Mouse (Mus musculus) G1E-ER4 (cell line): ENCODE measurements at regions not wholly inside any gene's neighbourhood (a gene's known extent, or its start where the extent isn't known, plus 50 kb on each side); places are given as distances from the start of the nearest gene placed in this dataset.

Experiments
- GATA1 ChIP-seq: IDR thresholded peaks from one replicate; pipeline ENCODE4 v1.8.0; 2012; ENCODE audit warnings: low read length, inconsistent platforms

DNA sequence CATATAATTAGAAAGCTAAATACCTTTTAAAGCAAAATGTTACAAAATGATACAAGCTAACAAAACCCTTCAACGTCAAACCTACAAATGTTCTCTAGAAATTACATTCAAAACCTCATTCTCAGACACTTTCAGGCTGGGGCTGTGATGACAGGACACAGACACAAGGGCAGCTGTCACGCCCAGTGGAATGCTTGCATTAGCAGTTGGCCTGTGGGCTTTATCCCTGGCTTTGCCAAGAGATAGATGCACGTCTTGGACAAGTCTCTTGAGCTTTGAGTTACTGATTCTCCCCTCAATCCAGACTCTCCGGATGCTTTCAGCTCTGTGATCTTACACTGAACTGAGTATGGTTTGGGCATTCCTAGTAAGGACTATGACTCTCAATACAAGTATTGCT is 196.1 kb upstream of the Jade1 start:
- TF ChIP-seq GATA1: no peak

DNA sequence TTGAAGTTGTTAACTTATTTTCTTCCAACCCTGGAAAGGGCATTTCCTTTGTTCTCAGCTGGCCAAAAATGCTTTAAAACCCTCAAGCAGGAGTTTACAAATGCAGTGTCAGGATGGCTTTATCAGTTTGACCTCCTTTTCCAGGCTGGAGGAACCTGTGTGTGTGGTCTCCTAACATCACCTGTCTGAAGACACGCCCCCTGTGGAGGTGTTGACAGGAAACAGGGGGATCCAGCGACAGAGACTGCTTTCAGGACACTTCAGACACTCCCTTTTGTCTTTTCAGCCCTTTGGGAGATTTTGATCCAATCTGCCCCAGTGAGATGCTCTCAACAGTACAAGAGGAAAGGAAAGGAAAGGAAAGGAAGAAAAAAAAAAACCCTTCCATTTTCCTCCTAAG is 202.5 kb upstream of the Jade1 start:
- no peak for TF ChIP-seq GATA1

DNA sequence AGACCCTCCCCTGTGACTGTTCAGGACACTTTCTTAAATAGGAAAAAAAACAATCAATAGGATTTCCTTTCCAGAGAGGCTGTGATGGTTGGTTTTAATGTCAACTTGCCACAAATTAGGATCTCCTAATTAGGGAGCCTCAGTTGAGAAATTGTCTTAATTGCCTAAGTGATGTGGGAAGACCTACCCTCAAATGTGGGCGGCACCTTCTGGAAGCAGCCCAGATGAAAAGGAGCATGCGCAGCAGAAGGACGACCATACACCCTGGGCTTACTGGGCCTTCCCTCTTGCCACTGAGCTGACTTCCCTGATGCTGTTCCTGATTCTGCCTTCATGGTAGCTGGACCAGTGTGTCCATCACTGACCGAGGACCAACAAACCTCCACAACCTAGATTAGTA is 203.7 kb upstream of the Jade1 start:
- TF ChIP-seq GATA1: no peak

DNA sequence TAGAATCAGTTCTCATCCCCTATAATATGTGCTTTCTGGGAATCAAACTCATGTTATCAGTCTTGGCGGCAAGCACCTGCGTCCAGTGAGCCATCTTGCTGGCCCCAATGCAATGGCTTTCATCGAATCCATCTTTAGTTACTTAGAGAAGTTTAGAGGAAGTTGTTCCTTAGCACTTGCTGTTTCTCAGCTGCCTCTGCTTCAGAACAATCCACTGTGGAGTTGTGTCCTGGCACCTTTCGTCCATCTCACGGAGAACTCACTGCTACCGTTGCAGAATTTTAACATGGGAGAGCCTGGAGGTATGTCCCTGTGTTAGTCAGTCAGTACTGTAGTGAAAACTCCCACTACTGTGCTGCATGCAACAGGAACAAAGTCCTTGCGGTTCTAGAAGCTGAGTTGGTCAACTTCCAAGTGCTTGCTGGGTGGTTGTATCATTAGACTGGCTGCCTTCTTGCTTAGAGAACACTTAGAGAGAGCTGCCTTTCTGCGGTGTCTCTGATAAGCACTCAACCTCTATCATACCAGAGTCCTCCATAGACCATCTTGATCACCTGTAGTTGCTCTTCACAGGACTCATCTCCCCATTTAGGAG is 204.3 kb upstream of the Jade1 start:
- no peak for TF ChIP-seq GATA1

DNA sequence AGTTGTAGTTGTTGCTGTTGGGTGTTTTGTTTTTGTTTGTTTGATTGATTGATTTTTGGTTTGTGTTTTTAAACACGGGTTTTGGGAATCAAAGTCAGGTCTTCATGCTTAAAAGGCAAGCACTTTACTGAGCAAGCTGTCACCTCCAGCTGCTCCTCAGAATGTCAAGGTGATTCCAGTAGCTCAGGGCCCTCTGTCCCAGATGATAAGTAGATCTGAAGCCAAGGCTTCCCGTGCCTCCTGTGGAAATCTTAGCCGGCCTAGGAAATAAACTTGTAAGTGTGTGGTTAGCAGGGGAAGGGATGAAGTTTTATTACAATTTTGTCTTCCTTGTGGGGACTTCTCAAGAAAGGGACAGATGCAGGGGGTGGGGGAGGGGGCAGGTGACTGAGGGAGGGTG is 205.2 kb upstream of the Jade1 start:
- TF ChIP-seq GATA1: no peak

DNA sequence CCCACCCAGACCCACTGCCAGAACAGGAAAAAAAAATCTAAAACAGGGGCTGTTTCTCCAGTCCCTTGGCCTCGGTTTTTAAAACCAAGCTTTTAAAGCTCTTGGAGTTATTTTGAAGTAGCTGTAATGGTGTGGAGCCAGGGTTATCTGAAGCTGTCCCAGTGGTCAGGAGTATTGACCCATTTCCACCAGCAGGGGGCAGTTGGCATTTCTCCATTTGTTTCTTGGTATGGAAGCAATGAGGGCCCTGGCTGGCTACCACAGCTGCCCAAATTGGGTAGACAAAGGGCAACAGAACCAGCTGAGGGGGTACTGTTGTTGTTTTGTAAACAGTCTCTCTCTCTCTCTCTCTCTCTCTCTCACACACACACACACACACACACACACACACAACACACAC is 206.7 kb upstream of the Jade1 start:
- no peak for TF ChIP-seq GATA1

DNA sequence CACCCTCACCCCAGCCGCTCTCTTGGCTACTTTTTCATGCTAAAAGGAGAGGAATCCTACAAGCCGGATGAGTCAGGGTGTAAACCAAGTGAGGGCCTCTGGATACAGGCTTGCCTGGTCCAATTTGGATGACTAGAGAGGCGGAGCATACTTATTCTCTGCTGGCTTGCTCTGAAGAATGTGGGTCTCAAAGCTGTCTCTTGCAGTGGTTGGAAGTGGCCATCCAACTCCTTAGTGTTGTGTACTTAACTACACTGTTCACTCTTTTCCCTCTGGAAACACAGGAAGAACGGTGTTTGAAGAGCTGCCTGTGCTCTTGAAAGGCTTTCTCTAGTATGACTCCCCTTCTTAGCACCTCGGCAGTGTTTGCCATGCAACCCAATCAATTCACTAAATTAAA is 208.7 kb upstream of the Jade1 start:
- no peak for TF ChIP-seq GATA1

DNA sequence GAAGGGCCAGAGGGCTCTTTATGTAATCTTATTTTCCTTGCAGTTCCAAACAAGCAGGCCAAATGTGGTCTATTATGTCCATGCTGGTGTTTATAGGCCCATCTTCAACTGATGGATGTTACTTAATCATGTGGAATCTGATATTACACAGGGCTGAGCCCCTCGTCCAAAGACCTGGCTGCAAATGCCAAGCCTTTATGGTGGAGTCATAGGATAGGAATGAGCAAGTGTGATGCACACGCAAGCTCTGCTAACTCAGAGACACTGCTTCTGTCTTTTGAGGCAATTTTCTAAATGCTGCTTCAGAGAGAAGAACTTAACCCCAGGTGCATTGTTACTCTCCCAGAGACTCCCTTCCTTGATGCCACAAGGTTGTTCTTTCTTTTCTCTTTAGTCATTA is 212.1 kb upstream of the Jade1 start:
- TF ChIP-seq GATA1: no peak

DNA sequence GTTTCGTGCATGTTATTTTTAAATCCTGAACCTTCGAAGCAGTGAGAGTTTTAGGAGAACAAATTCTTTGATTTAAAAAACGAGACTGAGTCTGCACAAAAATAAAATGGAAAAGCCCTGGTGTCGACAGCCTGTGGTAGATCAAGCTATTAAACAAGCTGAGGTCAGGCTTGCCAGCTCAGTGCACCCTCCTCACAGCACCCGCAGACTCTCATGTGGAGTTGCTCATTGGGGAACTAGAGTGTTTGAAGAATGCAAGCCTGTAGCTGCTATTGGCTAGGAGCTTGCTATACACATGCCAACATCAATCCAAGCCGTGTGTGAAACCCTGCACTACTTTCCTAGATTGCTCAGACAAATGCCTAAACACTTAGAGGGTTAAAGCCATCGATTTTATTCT is 223.1 kb upstream of the Jade1 start:
- TF ChIP-seq GATA1: no peak

DNA sequence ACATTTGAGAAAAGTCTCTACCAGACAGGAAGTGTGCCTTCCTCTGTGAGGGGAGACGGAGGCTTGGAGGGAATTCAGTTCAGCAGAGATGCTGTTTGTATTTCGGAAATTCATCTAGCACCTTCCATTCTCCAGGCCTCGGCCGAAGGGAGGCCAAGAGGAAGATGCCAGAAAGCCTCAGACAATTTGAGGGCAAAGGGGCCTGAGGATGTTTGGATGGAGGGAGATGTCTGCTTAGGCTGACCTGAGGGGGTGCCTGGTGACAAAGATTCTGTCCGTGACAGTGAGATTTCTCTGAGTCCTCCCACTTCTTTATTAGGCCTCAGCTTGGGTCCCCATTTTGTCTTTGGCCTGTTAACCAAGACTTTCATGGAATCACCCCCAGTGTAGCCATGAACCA is 225.2 kb upstream of the Jade1 start:
- TF ChIP-seq GATA1: no peak

DNA sequence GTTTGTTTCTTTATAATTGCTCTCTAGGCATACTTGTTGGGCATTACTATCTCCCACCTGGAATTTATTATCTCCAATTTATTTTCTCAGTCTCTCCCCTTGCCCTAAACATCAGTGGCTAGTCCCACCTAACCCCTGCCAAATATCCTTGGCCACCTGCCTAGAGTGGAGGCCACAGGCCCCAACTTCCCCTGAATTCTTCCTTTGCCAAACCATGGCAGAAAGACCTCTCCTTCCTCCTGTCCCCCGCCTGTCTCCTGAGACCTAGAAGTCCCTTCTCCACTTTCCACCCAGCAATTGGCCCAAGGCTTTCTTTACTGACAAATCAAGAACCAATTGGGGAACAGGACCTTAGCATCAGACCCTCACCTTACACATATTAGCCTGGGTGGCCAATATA is 226.7 kb upstream of the Jade1 start:
- no peak for TF ChIP-seq GATA1

DNA sequence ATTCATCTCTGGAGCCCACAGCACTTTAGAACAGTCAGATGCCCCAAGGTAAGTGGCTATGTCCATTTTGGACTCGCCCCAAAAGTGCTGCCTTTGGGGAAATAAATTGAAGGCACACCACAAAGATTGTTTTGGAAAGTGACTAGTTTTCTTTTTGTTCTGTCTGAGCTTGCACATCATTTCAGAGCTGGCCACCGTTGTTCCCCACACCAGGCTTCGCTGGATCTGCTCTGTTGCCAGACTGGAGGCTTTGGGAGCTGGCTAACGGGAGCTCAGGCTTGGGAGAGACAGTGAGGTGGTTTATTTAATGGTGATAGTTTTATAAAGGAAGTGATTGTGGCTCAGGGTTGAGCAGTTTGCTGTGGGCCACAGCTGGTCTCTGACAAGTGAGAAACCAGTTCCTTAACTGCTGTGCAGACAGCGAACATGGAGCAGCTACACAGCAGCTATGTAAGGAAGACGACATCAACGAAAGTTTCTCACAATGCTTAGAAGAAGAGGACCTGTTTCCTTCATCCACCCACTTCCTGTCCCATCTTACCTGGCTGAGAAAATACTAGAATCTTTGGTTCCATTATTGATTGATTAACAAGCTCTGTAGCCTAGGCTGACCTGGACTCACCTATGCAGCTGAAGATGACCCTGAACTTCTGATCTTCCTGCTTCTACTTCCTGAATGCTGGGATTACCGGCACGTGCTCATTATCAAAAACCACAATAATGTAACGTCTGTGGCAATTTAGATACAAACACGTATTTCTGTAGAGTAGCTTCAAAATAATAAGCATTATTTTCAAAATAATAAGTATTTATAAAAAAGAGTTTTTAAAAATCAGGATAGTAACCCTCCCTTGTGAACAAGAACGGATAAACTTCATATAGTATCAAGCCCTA is 229.1 kb upstream of the Jade1 start:
- no peak for TF ChIP-seq GATA1

DNA sequence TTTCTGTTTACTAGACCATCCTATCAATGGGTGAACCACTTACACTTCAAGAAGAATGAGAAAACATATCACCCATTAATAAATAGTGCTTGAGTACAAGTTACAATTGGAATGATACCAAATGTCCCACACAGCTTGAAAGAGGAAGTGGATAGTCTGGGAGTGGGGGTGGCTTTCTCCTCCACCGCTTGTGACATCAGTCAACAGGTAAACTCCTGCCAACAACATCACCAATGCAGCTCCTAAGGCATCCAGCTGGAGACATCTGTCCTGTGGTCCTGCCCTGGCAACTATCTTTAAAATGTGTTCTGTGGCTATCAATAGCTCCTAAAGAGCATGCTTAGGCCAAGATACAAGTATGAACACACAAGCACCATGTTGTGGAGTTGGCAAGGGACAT is 233.7 kb upstream of the Jade1 start:
- no peak for TF ChIP-seq GATA1

DNA sequence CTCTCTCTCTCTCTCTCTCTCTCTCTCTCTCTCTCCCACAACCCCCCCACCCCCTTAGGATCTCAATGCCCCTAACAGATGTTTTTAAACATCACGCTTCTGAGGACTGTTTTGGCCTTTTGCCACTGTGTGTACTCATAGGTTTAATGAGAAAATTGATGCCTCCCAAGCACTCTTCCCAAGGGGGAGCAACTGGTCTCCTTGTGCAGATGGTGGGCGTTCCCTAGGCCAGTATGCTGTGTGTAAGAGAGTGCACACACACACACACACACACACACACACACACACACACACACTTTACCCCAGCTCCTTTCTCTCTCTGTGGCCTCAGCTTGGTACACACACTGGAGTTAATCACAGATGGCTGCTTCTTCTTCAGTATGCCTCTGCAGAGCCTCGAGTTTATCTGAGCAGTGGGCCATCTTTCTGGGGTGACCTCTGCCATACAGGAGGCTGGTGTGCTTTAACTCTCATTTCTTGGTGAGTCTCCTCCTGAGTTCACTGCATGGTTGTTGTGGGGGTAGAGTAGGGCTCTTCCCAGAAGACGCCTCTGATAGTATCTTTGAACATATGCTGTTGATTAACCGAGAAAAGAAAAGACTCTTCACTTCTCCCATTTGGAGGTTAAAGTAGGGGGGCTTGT is 236.2 kb upstream of the Jade1 start:
- no peak for TF ChIP-seq GATA1

DNA sequence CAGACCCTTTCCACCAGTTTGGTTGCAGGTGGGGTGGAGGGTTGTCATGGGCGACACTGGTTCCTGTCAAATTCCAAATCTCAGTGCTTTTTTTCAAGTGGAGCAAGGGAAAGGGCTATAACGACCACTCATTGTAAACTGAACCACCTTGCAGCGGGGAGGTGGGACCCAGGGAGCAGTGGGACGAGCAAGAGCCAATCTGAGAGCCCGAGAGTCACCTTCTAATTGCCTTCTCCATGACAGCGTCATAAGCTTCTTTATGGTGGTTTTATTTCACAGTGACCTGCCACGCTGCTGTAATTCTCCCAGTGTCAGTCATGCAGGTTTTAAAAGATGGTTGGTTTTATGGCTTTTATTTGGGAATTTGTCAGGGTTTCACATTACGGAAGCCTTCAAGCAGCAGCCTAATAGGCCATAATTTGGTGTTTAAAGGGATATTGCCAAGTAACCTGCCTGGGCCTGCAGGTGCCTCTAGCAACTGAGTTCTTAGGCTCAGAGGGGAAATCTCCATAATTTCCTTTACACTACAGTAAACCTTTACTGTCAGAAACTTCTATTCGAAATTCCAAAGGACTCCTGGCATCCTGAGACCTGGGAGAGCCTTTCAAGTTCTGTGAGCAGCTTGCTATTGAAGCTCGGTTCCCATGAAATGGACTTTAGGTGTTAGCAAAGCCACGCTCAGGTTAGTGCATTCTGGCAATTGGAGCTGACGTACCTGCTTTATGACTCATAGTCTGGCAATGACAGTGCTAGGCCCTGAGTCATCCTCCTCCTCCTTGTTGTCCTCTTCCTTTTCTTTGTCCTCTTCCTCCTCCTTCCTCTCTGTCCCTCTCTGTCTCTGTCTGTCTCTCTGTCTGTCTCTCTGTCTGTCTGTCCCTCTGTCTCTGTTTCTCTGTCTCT is 235.6 kb upstream of the Pgrmc2 start:
- TF ChIP-seq GATA1: no peak

DNA sequence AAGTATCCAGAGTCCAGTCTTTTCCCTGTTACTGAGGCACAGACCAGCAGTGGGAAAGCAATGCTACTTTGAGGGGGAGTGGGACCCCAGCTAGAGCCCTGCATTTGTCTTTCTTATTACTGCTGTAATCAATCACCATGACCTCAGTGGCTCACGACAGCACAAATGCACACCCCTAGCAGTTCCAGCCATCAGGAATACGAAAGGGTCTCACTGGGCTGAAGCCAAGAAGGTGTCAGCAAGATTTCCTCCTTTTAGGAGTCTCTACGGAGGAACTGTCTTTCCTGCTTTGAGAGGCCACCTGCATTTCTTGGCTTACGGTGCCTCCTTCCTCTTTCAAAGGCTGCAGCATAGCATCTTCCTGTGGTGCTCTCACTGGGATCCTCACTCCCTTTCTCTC is 234.3 kb upstream of the Pgrmc2 start:
- TF ChIP-seq GATA1: no peak
